Mouse (Mus musculus): ENCODE measurements at regions not wholly inside any gene's neighbourhood (a gene's known extent, or its start where the extent isn't known, plus 50 kb on each side); places are given as distances from the start of the nearest gene placed in this dataset.

- no peaks in the 10 kb centered on the region for H3K36me3 ChIP-seq (replicated peaks in 1 of 2; ENCODE audit: control insufficient read depth in 1 of 2, insufficient read depth in 1 of 2, low read length in 1 of 2)
- no peak overlapping the region for H3K27ac ChIP-seq (ENCODE audit: insufficient read depth, low read depth)
- no peaks in the 10 kb centered on the region for H3K9me3 ChIP-seq (replicated peaks; ENCODE audit: low read length)
- H3K9ac ChIP-seq (ENCODE audit: insufficient read depth, low read depth) = no peak overlapping the region
- H3K27me3 ChIP-seq (replicated peaks) = peaks cover 2% of the 10 kb centered on the region
- H3K4me2 ChIP-seq (ENCODE audit: insufficient read depth, low read depth, poor library complexity, severe bottlenecking) = no peak overlapping the region
- no peak for TF ChIP-seq JUN (IDR thresholded peaks at IDR 0.05; ENCODE audit: insufficient read depth, low read depth, low read length)
- TF ChIP-seq ZKSCAN1 (IDR thresholded peaks at IDR 0.05; ENCODE audit: borderline replicate concordance, low read depth, low read length) = no peak
- no peak for TF ChIP-seq MXI1 (IDR thresholded peaks at IDR 0.05; ENCODE audit: low read depth, low read length)
- TF ChIP-seq SIN3A (IDR thresholded peaks at IDR 0.05; ENCODE audit: low read length) = no peak
- no peak for TF ChIP-seq POLR2A (IDR thresholded peaks at IDR 0.05; ENCODE audit: low read depth, low read length)
- TF ChIP-seq EP300 (IDR thresholded peaks at IDR 0.05; ENCODE audit: low read length) = no peak
- TF ChIP-seq RAD21 (IDR thresholded peaks at IDR 0.05; ENCODE audit: low read depth, low read length) = no peak
- no peak for TF ChIP-seq USF1 (IDR thresholded peaks at IDR 0.05; ENCODE audit: low read depth, low read length)
- no peak for TF ChIP-seq MAFK (IDR thresholded peaks at IDR 0.05; ENCODE audit: insufficient replicate concordance, low read length)
- H3K79me2 ChIP-seq (replicated peaks; ENCODE audit: control insufficient read depth, extremely low read depth, insufficient read depth, poor library complexity, severe bottlenecking) = no peaks in the 10 kb centered on the region
- dilution Hi-C loops (cut with MboI; ENCODE audit: extremely low pct_ligation_motif_present, extremely low pct_unique_long_range_greater_than_20kb, low sequenced_read_pairs) = no loop called here
- no peak for DNase-seq (ENCODE audit: extremely low read depth)
- in situ Hi-C loops (cut with MboI; ENCODE audit: low pct_ligation_motif_present, low pct_unique_long_range_greater_than_20kb, low sequenced_read_pairs) = no loop called here
- H3K4me3 ChIP-seq (replicated peaks in 1 of 3; ENCODE audit: low read depth in 2 of 3, low read length in 2 of 3, poor library complexity in 1 of 3) = no peak overlapping the region
- H3K4me1 ChIP-seq (ENCODE audit: control insufficient read depth in 1 of 2, insufficient read depth in 2 of 2) = peaks cover 0 to 6% of the 10 kb centered on the region in 2 experiments; a peak in 3 of 4 replicates
These were observed 235.1 kb downstream of the Pik3r1 start for GRCm38 (mm10) chr13:101532913-101533312.

GRCm38 (mm10) chr13:101527691-101528090 is 240.3 kb downstream of the Pik3r1 start:
- Histone ChIP-seq H3K4me3 (replicated peaks in 1 of 3; ENCODE audit: low read depth in 2 of 3, low read length in 2 of 3, poor library complexity in 1 of 3) (no peak overlapping the region), H3K27ac (ENCODE audit: insufficient read depth, low read depth) (no peak overlapping the region), H3K9ac (ENCODE audit: insufficient read depth, low read depth) (no peak overlapping the region), H3K27me3 (replicated peaks) (peaks cover 2% of the 10 kb centered on the region), H3K4me1 (ENCODE audit: control insufficient read depth in 1 of 2, insufficient read depth in 2 of 2) (no peaks in the 10 kb centered on the region), H3K36me3 (replicated peaks in 1 of 2; ENCODE audit: control insufficient read depth in 1 of 2, insufficient read depth in 1 of 2, low read length in 1 of 2) (no peaks in the 10 kb centered on the region), H3K79me2 (replicated peaks; ENCODE audit: control insufficient read depth, extremely low read depth, insufficient read depth, poor library complexity, severe bottlenecking) (no peaks in the 10 kb centered on the region), H3K9me3 (replicated peaks; ENCODE audit: low read length) (no peaks in the 10 kb centered on the region), H3K4me2 (ENCODE audit: insufficient read depth, low read depth, poor library complexity, severe bottlenecking) (no peak overlapping the region)
- in situ Hi-C loops (cut with MboI; ENCODE audit: low pct_ligation_motif_present, low pct_unique_long_range_greater_than_20kb, low sequenced_read_pairs) (no loop called here), dilution Hi-C loops (cut with MboI; ENCODE audit: extremely low pct_ligation_motif_present, extremely low pct_unique_long_range_greater_than_20kb, low sequenced_read_pairs) (no loop called here)
- TF ChIP-seq RCOR1 (conservative IDR thresholded peaks at IDR 0.05; ENCODE audit: low read depth, low read length) = no peak
- no peak for TF ChIP-seq TBP (conservative IDR thresholded peaks at IDR 0.05; ENCODE audit: low read depth, low read length)
- no peak for TF ChIP-seq CHD2 (IDR thresholded peaks at IDR 0.05; ENCODE audit: low read length)
- TF ChIP-seq PAX5 (IDR thresholded peaks at IDR 0.05; ENCODE audit: low read length) = no peak
- TF ChIP-seq JUND (conservative IDR thresholded peaks at IDR 0.05; ENCODE audit: low read depth, low read length) = no peak
- no peak for TF ChIP-seq UBTF (IDR thresholded peaks at IDR 0.05; ENCODE audit: low read depth, low read length)
- TF ChIP-seq CTCF (conservative IDR thresholded peaks at IDR 0.05 in 1 of 2, IDR thresholded peaks at IDR 0.05 in 1 of 2; ENCODE audit: low read depth in 2 of 2, low read length in 2 of 2) = no peak
- TF ChIP-seq E2F4 (IDR thresholded peaks at IDR 0.05; ENCODE audit: insufficient replicate concordance, low read depth, low read length) = no peak
- no peak for TF ChIP-seq TCF12 (IDR thresholded peaks at IDR 0.05; ENCODE audit: low read depth, low read length)
- TF ChIP-seq MAX (IDR thresholded peaks at IDR 0.05; ENCODE audit: low read length) = no peak
- no peak for DNase-seq (ENCODE audit: extremely low read depth)

Measured in CH12.LX (cell line).